Mouse (Mus musculus) ovary, adult 18-20 months (tissue): Measurements from ENCODE around the gene Ndufaf1.

Experiments used
- DNase-seq: peaks from one replicate; pipeline ENCODE4 v3.0.0; 2022; ENCODE audit warnings: low spot score, mixed read lengths

Gene Ndufaf1

DNA sequence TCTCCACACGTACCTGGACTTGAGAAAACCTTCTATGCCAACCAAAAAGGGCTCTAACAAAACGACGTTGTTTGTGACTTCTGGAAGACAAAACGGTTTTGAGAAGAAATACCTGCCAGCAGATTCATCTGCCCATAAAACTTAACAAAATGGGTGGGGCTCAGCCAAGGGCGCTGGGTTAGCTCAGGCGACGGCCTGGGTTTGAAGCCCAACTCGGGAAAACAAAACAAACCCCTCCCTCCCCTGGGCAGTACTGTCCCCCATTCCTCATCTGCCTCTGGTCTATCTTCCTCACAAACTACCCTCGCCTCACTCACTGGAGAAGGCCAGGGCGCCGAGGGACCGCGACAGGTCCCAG, 44.8 kb downstream of the Ndufaf1 start:
- no peak for DNase-seq

DNA sequence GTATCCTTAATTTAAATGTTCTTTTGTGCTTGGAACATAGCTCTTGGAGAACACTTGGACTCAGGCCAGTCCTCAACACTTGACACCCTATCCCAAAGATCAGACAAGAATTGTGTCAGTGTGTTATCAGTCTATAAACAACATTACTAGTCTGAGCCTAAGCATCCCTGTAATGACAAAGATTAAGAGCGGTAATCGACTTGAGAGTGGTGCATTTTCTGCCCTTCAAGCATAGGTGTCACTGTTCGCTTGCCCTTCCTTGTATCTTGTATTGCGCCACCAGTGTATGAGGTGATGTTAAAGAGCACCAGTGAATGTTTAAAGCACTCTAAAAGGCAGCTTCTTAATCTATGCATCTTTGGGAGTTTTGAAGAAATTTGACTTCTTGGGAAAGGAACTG, 55.6 kb downstream of the Ndufaf1 start:
- no peak for DNase-seq
